Mouse (Mus musculus): Measurements from ENCODE around the gene Rere. TPM values are rescaled to one million over a fixed set of nuclear protein-coding genes. Genes with fewer than 3 reads are reported as not detected.
"Not testable (repeated sequence)": the region's sequence is repeated elsewhere in the genome, so short reads cannot be mapped to it uniquely, and the experiment has no call there.

Gene Rere
- polyA plus RNA-seq, 1 experiment: 3.5 TPM

DNA sequence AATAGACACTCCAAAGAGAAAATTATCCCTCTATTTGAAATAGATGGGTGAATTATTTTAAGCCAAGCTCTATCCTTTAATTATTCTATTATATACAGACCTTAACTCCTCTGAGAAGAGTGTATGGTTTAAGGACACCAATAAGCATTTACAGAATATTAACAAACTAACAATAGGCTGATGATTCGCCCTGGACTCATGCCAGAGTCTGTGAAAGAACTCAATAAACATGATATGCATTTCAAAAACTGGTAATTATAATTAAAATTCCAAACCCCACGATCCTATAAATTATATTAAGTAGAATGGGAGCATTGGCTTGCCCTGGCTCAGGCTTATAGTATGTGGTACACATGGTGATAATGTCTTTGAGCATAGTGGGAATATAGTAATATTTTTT lies 1.4 kb upstream of the Rere start:
- Histone ChIP-seq H3K36me3 (ENCODE audit: control insufficient read depth) (no peaks in the 10 kb centered on the region), H3K9me3 (ENCODE audit: control insufficient read depth, low read length) (no peaks in the 10 kb centered on the region), H3K27me3 (ENCODE audit: control insufficient read depth) (no peaks in the 10 kb centered on the region), H3K4me1 (ENCODE audit: control insufficient read depth) (peaks cover 28% of the 10 kb centered on the region), H3K4me3 (replicated peaks) (no peak overlapping the region)
- no peak for TF ChIP-seq GATA1 (IDR thresholded peaks at IDR 0.05; ENCODE audit: low read length)
- TF ChIP-seq TAL1 (IDR thresholded peaks at IDR 0.05; ENCODE audit: low read length): no peak

DNA sequence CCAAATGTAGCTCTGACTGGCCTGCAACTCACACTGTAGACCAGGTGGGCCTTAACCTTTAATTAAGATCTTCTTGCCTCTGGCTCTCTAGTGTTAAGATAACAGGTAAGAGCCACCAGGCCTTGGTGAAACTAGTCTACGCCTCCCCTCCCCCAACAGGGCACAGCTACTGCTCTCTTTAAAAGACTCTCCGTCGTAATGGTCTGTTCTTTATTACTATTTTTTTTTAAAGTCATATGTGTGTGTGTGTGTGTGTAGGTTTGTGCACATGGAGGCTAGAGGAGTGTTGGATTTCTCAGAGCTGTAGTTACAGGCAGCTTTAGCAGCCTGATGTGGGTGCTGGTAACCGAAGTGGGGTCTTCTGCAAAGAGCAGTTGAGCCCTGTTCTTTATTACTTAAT lies 987 bp upstream of the Rere start:
- Histone ChIP-seq H3K4me1 (ENCODE audit: control insufficient read depth) (peaks cover 28% of the 10 kb centered on the region), H3K27me3 (ENCODE audit: control insufficient read depth) (no peaks in the 10 kb centered on the region), H3K36me3 (ENCODE audit: control insufficient read depth) (no peaks in the 10 kb centered on the region), H3K9me3 (ENCODE audit: control insufficient read depth, low read length) (no peaks in the 10 kb centered on the region), H3K4me3 (replicated peaks) (peak overlapping the region; percentile 90)
- TF ChIP-seq GATA1 (IDR thresholded peaks at IDR 0.05; ENCODE audit: low read length) (no peak), TAL1 (IDR thresholded peaks at IDR 0.05; ENCODE audit: low read length) (no peak)

DNA sequence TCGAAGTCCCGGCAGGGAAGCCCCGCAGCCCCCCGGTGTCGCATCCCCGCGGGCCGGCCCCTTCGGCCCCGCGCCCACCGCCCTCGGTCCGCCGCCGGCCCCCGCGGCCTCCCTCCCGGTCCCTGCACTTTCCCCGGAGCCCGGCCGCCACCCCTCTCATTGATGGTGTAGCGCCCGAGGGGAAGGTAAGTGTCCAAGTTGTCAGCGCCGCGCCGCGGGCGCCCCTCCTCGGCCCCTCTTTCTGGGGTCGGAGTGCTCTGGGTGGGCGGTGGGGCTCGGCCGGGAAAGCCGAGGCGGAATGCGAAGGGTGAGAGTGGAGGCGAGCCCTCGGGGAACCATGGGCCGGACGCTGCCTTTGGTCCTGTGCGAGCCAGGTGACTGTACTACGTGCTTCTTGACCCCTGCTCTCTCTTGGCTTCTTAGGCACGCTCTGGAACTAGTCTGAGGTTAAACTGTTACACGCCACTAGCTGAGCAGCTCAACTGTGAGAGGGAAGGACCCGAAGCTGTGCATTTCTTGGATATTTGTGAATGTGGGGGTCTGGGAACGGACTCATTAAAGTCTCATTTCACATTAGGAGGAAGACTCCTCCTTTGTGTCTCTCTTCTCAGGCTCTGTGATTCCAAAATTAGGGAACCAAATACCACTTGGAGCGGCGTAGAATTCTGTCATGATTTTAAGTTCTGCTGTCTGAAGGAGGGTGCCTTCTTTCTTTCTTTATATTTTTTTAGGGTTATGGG lies 615 bp downstream of the Rere start:
- Histone ChIP-seq H3K4me1 (ENCODE audit: control insufficient read depth) (peaks cover 28% of the 10 kb centered on the region), H3K27me3 (ENCODE audit: control insufficient read depth) (no peaks in the 10 kb centered on the region), H3K9me3 (ENCODE audit: control insufficient read depth, low read length) (no peaks in the 10 kb centered on the region), H3K4me3 (replicated peaks) (peak overlapping the region; percentile 90), H3K36me3 (ENCODE audit: control insufficient read depth) (no peaks in the 10 kb centered on the region)
- no peak for TF ChIP-seq TAL1 (IDR thresholded peaks at IDR 0.05; ENCODE audit: low read length)
- TF ChIP-seq GATA1 (IDR thresholded peaks at IDR 0.05; ENCODE audit: low read length): no peak

DNA sequence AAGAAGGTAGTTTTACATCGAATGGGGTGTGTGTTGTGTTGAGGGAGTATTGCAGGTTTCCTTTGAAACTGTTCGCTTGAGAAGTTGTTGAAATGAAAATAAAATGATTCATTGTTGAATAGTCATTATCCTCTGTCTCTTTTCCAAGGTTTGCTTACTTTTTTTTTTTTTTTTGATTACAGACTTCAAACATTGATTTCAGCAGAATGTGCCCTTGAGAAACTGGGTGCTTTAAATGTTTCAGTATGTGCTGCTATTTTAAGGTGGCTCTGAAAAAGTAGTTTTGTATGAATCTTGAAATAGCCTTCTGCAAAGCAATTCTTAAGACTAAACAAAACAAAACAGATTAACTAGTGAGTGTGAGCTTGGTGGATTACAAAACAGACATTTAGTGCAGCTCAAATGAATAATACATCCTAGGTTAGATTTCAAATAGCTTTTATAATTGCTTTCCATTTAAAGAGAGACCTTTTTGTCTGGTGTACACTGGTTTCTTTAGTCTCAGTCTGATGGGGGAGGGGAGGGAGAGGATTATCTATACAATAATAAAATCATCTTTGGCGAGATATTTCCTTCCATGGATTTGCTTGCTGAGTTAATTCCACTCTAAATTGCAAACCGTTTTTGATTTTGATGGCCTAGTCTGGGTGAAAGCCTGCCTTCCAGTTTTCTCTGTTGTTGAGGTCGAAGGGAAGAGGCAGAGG lies 1.3 kb downstream of the Rere start:
- Histone ChIP-seq H3K9me3 (ENCODE audit: control insufficient read depth, low read length) (no peaks in the 10 kb centered on the region), H3K4me1 (ENCODE audit: control insufficient read depth) (peaks cover 28% of the 10 kb centered on the region), H3K36me3 (ENCODE audit: control insufficient read depth) (no peaks in the 10 kb centered on the region), H3K27me3 (ENCODE audit: control insufficient read depth) (no peaks in the 10 kb centered on the region), H3K4me3 (replicated peaks) (peak overlapping the region; percentile 90)
- no peak for TF ChIP-seq TAL1 (IDR thresholded peaks at IDR 0.05; ENCODE audit: low read length)
- no peak for TF ChIP-seq GATA1 (IDR thresholded peaks at IDR 0.05; ENCODE audit: low read length)

DNA sequence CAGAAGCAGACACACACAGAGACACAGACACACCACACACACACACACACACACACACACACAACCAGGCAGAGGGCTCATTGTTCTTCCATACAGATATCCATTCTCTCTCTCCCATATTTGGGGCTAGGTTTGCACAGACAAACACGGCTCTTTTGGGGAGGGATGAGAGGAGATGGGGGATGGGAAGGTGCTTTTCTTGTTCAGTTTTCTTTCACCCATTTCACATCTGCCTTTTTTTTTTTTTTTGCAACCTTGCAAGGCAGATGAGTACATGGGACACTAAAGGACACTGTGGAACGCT lies 1.8 kb downstream of the Rere start:
- Histone ChIP-seq H3K4me1 (ENCODE audit: control insufficient read depth) (peaks cover 28% of the 10 kb centered on the region), H3K9me3 (ENCODE audit: control insufficient read depth, low read length) (no peaks in the 10 kb centered on the region), H3K36me3 (ENCODE audit: control insufficient read depth) (no peaks in the 10 kb centered on the region), H3K27me3 (ENCODE audit: control insufficient read depth) (no peaks in the 10 kb centered on the region), H3K4me3 (replicated peaks) (peak overlapping the region; percentile 2)
- TF ChIP-seq TAL1 (IDR thresholded peaks at IDR 0.05; ENCODE audit: low read length) (no peak), GATA1 (IDR thresholded peaks at IDR 0.05; ENCODE audit: low read length) (no peak)

DNA sequence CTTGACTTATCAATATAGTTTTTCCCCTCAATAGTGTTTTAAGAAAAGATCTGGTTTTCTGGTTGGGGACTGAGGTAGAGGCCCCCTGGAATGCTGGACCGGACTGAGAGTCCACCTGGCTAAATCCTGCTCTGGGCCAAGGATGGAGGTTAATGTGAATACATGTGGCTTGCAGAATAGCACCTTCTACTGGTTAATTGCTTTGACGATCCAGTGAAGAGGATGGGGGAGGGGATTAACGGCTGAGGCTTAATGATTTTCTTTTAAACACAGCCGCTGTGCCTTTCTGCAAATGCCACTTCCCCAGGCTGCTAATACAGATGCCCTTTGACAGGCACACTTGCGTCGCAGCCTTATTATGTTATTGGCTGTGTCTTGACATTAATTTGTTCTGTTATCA lies 2.5 kb downstream of the Rere start:
- Histone ChIP-seq H3K4me3 (replicated peaks) (no peak overlapping the region), H3K36me3 (ENCODE audit: control insufficient read depth) (no peaks in the 10 kb centered on the region), H3K4me1 (ENCODE audit: control insufficient read depth) (peaks cover 28% of the 10 kb centered on the region), H3K9me3 (ENCODE audit: control insufficient read depth, low read length) (no peaks in the 10 kb centered on the region), H3K27me3 (ENCODE audit: control insufficient read depth) (no peaks in the 10 kb centered on the region)
- TF ChIP-seq TAL1 (IDR thresholded peaks at IDR 0.05; ENCODE audit: low read length) (no peak), GATA1 (IDR thresholded peaks at IDR 0.05; ENCODE audit: low read length) (no peak)

DNA sequence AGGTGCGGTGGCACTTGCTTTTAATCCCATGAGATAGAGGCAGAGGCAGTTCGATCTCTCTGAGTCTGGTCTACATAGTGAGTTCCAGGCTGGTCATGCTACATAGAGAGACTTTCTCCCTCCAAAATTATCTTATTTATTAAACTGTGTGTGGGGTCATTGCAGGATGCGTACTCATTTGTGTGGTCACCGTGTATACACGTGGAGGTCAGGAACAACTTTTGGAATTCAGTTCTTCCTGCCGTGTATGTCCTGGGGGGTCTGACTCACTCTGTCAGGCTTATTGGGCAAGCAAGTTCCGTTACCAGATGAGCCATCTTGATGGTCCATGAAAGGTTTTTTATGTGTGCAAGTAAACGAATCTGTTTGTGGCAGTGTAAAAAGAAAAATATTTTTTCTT lies 5.5 kb downstream of the Rere start:
- Histone ChIP-seq H3K27me3 (ENCODE audit: control insufficient read depth) (no peaks in the 10 kb centered on the region), H3K36me3 (ENCODE audit: control insufficient read depth) (peaks cover 9% of the 10 kb centered on the region), H3K9me3 (ENCODE audit: control insufficient read depth, low read length) (no peaks in the 10 kb centered on the region), H3K4me3 (replicated peaks) (no peak overlapping the region), H3K4me1 (ENCODE audit: control insufficient read depth) (peaks cover 17% of the 10 kb centered on the region)
- TF ChIP-seq GATA1 (IDR thresholded peaks at IDR 0.05; ENCODE audit: low read length): no peak
- TF ChIP-seq TAL1 (IDR thresholded peaks at IDR 0.05; ENCODE audit: low read length): no peak

DNA sequence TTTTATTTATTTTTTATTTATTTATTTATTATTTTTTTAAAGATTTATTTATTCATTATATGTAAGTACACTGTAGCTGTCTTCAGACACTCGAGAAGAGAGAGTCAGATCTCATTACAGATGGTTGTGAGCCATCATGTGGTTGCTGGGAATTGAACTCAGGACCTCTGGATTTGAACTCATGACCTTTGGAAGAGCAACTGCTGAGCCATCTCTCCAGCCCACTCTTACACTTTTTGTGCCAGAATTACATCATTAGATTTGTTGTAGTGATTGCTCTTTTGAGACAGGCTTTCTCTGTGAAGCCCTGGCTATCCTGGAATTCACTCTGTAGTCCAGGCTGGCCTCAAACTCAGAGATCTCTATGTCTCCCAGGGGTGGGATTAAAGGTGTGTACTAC lies 6.0 kb downstream of the Rere start:
- not testable (repeated sequence) for H3K9me3 ChIP-seq (ENCODE audit: control insufficient read depth, low read length); H3K27me3 ChIP-seq (ENCODE audit: control insufficient read depth); H3K36me3 ChIP-seq (ENCODE audit: control insufficient read depth); H3K4me3 ChIP-seq (replicated peaks)
- peaks cover 12% of the 10 kb centered on the region for H3K4me1 ChIP-seq (ENCODE audit: control insufficient read depth)

DNA sequence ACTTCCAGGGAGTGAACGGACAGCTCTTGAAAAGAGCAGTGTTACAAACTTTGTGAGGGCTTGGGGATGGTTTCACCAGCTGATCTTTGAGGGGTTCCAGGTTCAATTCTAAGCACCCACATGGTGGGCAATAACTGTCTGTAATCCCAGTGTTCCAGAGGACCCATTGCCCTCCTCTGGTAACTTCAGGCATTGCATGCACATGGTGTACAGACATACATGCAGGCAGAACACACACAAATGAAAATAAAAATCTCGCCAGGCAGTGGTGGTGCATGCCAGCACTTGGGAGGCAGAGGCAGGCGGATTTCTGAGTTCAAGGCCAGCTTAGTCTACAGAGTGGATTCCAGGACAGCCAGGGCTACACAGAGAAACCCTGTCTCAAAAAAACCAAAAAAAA lies 10.5 kb downstream of the Rere start:
- peaks cover 2% of the 10 kb centered on the region for H3K4me1 ChIP-seq (ENCODE audit: control insufficient read depth)
- no peak for TF ChIP-seq GATA1 (IDR thresholded peaks at IDR 0.05; ENCODE audit: low read length)
- no peak for TF ChIP-seq TAL1 (IDR thresholded peaks at IDR 0.05; ENCODE audit: low read length)
- H3K9me3 ChIP-seq (ENCODE audit: control insufficient read depth, low read length): no peaks in the 10 kb centered on the region
- no peak overlapping the region for H3K4me3 ChIP-seq (replicated peaks)
- H3K36me3 ChIP-seq (ENCODE audit: control insufficient read depth): peaks cover 9% of the 10 kb centered on the region
- H3K27me3 ChIP-seq (ENCODE audit: control insufficient read depth): no peaks in the 10 kb centered on the region

All from erythroblast, embryonic 14.5 days (primary cell).